Mouse (Mus musculus) myocyte (in vitro differentiated cells): ENCODE measurements around the gene St6galnac3.

Experiments used
- CEBPB ChIP-seq: IDR thresholded peaks from 2 replicates; pipeline ENCODE4 v1.6.1; 2011; ENCODE audit warnings: mild to moderate bottlenecking, moderate library complexity; ENCODE audit not compliant: poor library complexity, insufficient read depth, severe bottlenecking
- MYOG ChIP-seq, 3 experiments: IDR thresholded peaks; one replicate each; pipeline ENCODE4 v1.6.1; 2011; ENCODE audit warnings: control low read depth in 2 of 3, low read depth in 2 of 3, mild to moderate bottlenecking in 2 of 3; ENCODE audit not compliant: insufficient read length in 2 of 3, control insufficient read depth in 1 of 3, insufficient read depth in 1 of 3
- POLR2A ChIP-seq: IDR thresholded peaks from one replicate; pipeline ENCODE4 v1.6.1; 2011; ENCODE audit warnings: low read depth, mild to moderate bottlenecking, control low read depth, moderate library complexity; ENCODE audit not compliant: insufficient read length

DNA sequence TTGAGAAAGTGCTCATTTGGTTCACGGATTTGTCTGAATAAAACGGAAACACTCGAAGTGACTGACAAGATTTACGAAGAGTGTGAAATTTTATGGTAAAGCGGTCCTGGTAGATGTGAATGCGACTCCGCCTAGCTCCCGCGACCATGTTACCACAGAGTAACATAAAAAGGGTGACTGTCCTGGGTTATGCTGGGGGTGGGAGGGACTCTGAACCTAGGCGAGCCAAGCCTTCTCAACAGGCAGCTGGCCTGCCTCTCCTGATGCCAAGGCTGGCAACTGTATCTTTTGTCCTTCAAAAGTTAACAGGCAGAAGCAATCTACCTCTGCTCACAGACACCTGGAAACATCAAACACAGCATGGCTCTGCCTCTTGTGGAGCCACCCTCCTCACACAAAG lies 9.8 kb upstream of the St6galnac3 start:
- TF ChIP-seq CEBPB = no peak
- TF ChIP-seq MYOG (IDR thresholded peaks at IDR 0.05; ENCODE audit: control insufficient read depth in 1 of 3, insufficient read depth in 1 of 3, insufficient read length in 2 of 3, low read depth in 2 of 3) = no peak
- TF ChIP-seq POLR2A = no peak
